Comparison of ENCODE assay signal across 8 mouse cellular contexts in genomic region chr4:44106297-44106821, GRCm38 (mm10). TPM values are rescaled to one million over a fixed set of nuclear protein-coding genes. Genes with fewer than 3 reads are reported as not detected.
DNase-seq lines count a peak whose midpoint lies in the region; ATAC-seq lines count a peak whose summit lies in the region.

No protein-coding gene starts in this region.

- peak overlapping the region; percentile 52 for H3K4me2 ChIP-seq in lung, embryonic 15.5 days
- H3K4me2 ChIP-seq in forebrain, embryonic 13.5 days = peak overlapping the region; percentile 47
- peak overlapping the region; percentile 36 for H3K4me2 ChIP-seq in limb, embryonic 12.5 days
- H3K4me2 ChIP-seq in stomach, embryonic 15.5 days = peak overlapping the region; percentile 44

- no peaks in the 10 kb centered on the region for H3K9me3 ChIP-seq in lung, embryonic 15.5 days
- H3K9me3 ChIP-seq in forebrain, embryonic 13.5 days (replicated peaks) = no peaks in the 10 kb centered on the region
- no peaks in the 10 kb centered on the region for H3K9me3 ChIP-seq in limb, embryonic 12.5 days
- H3K9me3 ChIP-seq in stomach, embryonic 15.5 days = no peaks in the 10 kb centered on the region

- peak overlapping the region; percentile 86 for H3K27ac ChIP-seq in lung, embryonic 15.5 days
- H3K27ac ChIP-seq in forebrain, embryonic 13.5 days = no peak overlapping the region
- no peak overlapping the region; the same call in 1 of the 2 replicates for H3K27ac ChIP-seq in limb, embryonic 12.5 days
- H3K27ac ChIP-seq in stomach, embryonic 15.5 days = peak overlapping the region; percentile 55; the same call in 1 of the 2 replicates

- DNase-seq in lung, postnatal 36 days = no peak
- DNase-seq in cerebellum, adult 8-10 months = no peak
- DNase-seq in left cerebral cortex, postnatal 10 days (ENCODE audit: extremely low spot score in 1 of 2, low spot score in 2 of 2) = no peak
- no peak for DNase-seq in kidney, postnatal 10 days

- no peaks in the 10 kb centered on the region for H3K36me3 ChIP-seq in lung, embryonic 15.5 days
- no peaks in the 10 kb centered on the region for H3K36me3 ChIP-seq in forebrain, embryonic 13.5 days (ENCODE audit: poor library complexity, severe bottlenecking)
- H3K36me3 ChIP-seq in limb, embryonic 12.5 days = no peaks in the 10 kb centered on the region
- no peaks in the 10 kb centered on the region for H3K36me3 ChIP-seq in stomach, embryonic 15.5 days

- peaks cover 59% of the 10 kb centered on the region for H3K4me1 ChIP-seq in lung, embryonic 15.5 days
- H3K4me1 ChIP-seq in forebrain, embryonic 13.5 days = 0 out of 2 replicates have a peak, but pooled peaks cover 10% of the 10 kb centered on the region
- H3K4me1 ChIP-seq in limb, embryonic 12.5 days (replicated peaks) = peaks cover 43% of the 10 kb centered on the region
- H3K4me1 ChIP-seq in stomach, embryonic 15.5 days = peaks cover 25% of the 10 kb centered on the region; the same call in 1 of the 2 replicates

- peak overlapping the region; percentile 27 for H3K4me3 ChIP-seq in lung, embryonic 15.5 days
- H3K4me3 ChIP-seq in forebrain, embryonic 13.5 days = peak overlapping the region; percentile 15; the same call in 1 of the 2 replicates
- peak overlapping the region; percentile 22 for H3K4me3 ChIP-seq in limb, embryonic 12.5 days (replicated peaks)
- H3K4me3 ChIP-seq in stomach, embryonic 15.5 days (replicated peaks) = peak overlapping the region; percentile 25

- peak; percentile 52; the same call in 1 of the 2 replicates for ATAC-seq in lung, embryonic 15.5 days (ENCODE audit: borderline replicate concordance, extremely low read depth, low FRiP score, low TSS enrichment)
- no peak for ATAC-seq in forebrain, embryonic 13.5 days
- ATAC-seq in limb, embryonic 12.5 days (ENCODE audit: insufficient number of reproducible peaks, insufficient read depth, low FRiP score, low TSS enrichment, low read depth) = no peak
- peak; percentile 40; the same call in 1 of the 2 replicates for ATAC-seq in stomach, embryonic 15.5 days (ENCODE audit: insufficient read depth, low FRiP score, low read depth)

- WGBS in lung, embryonic 15.5 days = 10% methylated on average over 18 of the region's 18 CpGs
- 22% methylated on average over 18 of the region's 18 CpGs for WGBS in forebrain, embryonic 13.5 days
- 41% methylated on average over 18 of the region's 18 CpGs for WGBS in limb, embryonic 12.5 days
- WGBS in stomach, embryonic 15.5 days = 21% methylated on average over 18 of the region's 18 CpGs

- H3K27me3 ChIP-seq in lung, embryonic 15.5 days = no peaks in the 10 kb centered on the region
- no peaks in the 10 kb centered on the region for H3K27me3 ChIP-seq in forebrain, embryonic 13.5 days
- H3K27me3 ChIP-seq in limb, embryonic 12.5 days = no peaks in the 10 kb centered on the region
- no peaks in the 10 kb centered on the region for H3K27me3 ChIP-seq in stomach, embryonic 15.5 days (replicated peaks)

- intact Hi-C loops in left cerebral cortex, postnatal 10 days (cut with DNase I) = no loop called here

- 0 out of 2 replicates have a peak overlapping the region, but pooled peaks have one; percentile 13 for H3K9ac ChIP-seq in lung, embryonic 15.5 days
- no peak overlapping the region for H3K9ac ChIP-seq in forebrain, embryonic 13.5 days
- peak overlapping the region; percentile 35; the same call in 1 of the 2 replicates for H3K9ac ChIP-seq in limb, embryonic 12.5 days (replicated peaks)
- no peak overlapping the region for H3K9ac ChIP-seq in stomach, embryonic 15.5 days

RNA-seq across cellular contexts. Expression of gene Gne, which starts 22.4 kb away (rescaled TPM):
- polyA plus RNA-seq in lung, embryonic 15.5 days (2015; fragmentation: Nextera tagmentation; extraction: Ambion mirVana) = 40.0 and 43.1 TPM in 2 replicates
- 18.0 and 19.3 TPM in 2 replicates for polyA plus RNA-seq in forebrain, embryonic 13.5 days (2015; fragmentation: Nextera tagmentation; extraction: Ambion mirVana)
- 20.5 and 20.7 TPM in 2 replicates for polyA plus RNA-seq in limb, embryonic 12.5 days (2016; fragmentation: Nextera tagmentation; extraction: Ambion mirVana)
- 27.8 and 29.8 TPM in 2 replicates for polyA plus RNA-seq in stomach, embryonic 15.5 days (2015; fragmentation: Nextera tagmentation; extraction: Ambion mirVana)
- 10 to 100 TPM; 43.4 to 50.7 TPM for total RNA-seq in left cerebral cortex, postnatal 10 days (2021)

Comparison
In these comparisons a context has a peak if more than half of its experiments do, and no peak if none do; other contexts are left out.
1. ATAC-seq: peak in lung, embryonic 15.5 days (single experiment) and stomach, embryonic 15.5 days (single experiment); none in forebrain, embryonic 13.5 days (single experiment) and limb, embryonic 12.5 days (single experiment).
2. H3K27ac ChIP-seq: peak in lung, embryonic 15.5 days (single experiment) and stomach, embryonic 15.5 days (single experiment); none in forebrain, embryonic 13.5 days (single experiment) and limb, embryonic 12.5 days (single experiment).
3. H3K9ac ChIP-seq: peak in lung, embryonic 15.5 days (single experiment) and limb, embryonic 12.5 days (single experiment); none in forebrain, embryonic 13.5 days (single experiment) and stomach, embryonic 15.5 days (single experiment).
4. Peak in every context shown above with its lines, with median percentiles within 50 percentile points of each other: H3K4me2 ChIP-seq and H3K4me3 ChIP-seq.